Mouse (Mus musculus) splenic B cell, adult 2 months (primary cell): ENCODE measurements at regions not wholly inside any gene's neighbourhood (a gene's known extent, or its start where the extent isn't known, plus 50 kb on each side); places are given as distances from the start of the nearest gene placed in this dataset.

Source experiments
- DNase-seq: peaks from one replicate; pipeline ENCODE4 v3.0.0-alpha.2; 2011; ENCODE audit warnings: low read depth, low spot score
- H3K27me3 ChIP-seq: 2 replicates; pipeline ENCODE4 v1.6.1; 2012; ENCODE audit warnings: mild to moderate bottlenecking, low read length, moderate library complexity, mixed read lengths; ENCODE audit not compliant: control insufficient read depth, poor library complexity, insufficient read depth, severe bottlenecking
- H3K36me3 ChIP-seq: 2 replicates; pipeline ENCODE4 v1.6.1; 2012; ENCODE audit warnings: mild to moderate bottlenecking, low read length, moderate library complexity, mixed read lengths; ENCODE audit not compliant: control insufficient read depth, poor library complexity, insufficient read depth, severe bottlenecking

DNA sequence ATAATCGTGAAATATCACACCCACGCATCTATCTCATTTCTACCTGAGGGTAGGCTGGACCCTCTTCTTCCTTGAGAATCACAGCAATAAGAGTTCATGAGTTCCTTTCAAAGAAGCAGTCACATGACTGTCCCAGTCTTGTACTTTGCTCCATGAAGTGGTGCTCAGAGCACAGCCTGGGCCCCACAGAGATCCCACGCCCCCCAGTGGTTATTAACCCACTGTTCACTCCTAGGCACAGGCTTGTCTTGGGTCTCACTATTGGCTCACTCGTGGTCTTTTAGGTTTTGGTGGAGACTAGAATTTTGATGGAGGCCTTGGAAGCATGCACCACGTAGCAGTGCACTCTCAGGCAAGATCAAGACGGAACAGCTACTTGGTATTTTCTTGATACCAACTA, 57.4 kb upstream of the Shisa3 start:
- Histone ChIP-seq H3K36me3 (no peaks in the 10 kb centered on the region), H3K27me3 (no peaks in the 10 kb centered on the region)
- no peak for DNase-seq

DNA sequence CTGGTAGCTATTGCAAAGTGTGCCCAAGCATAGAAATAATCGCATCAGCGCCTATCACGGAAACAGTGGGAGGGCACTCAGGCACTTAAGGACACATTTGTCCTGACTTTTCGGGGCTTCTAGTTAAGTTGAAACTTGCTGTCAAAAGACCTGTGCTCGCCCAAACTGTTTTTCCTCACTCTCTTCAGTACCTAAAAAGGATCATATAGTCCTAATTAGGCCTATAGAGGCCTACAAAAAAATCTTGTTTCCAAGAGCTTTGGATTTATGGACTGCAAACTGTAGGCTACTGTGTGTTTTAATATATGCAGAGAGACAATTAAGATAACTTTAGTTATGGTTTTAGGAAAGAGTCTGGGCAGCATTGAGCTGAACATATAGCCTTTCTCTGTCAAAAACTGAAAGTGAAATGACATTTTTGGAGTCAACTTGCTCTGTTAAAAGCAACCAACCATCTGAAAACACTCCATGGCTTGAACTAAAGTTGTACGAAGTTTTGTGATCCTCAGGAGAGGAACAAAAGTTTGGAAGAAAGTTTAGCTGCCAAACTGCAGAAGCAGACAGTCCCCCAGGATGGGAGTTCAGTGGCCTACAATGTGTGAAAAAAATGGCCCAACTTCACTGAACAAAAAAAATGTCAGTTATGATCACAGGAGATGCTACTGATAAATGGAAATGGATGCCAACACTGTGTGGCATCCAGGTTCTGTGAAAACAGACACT, 55.9 kb upstream of the Shisa3 start:
- DNase-seq, result no peak
- Histone ChIP-seq H3K36me3 (no peaks in the 10 kb centered on the region), H3K27me3 (no peaks in the 10 kb centered on the region)

DNA sequence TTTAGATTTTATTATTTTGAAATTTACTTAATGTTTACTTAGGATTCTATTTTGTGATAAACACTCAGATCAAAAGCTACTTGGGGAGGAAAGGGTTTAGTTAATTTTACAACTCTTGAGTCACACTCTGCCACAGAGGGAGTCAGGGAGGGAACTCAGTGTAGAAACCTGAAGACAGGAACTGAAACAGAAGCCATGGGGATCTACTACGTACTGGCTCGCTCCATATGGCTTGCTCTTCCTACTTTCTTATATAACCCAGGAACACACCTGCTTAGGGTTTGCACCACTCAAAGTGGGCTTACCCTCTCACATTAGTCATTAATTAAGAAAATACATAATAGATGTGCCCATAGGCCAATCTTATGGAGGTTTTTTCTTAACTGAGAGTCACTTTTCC, 54.8 kb upstream of the Shisa3 start:
- no peak for DNase-seq
- Histone ChIP-seq H3K27me3 (no peaks in the 10 kb centered on the region), H3K36me3 (no peaks in the 10 kb centered on the region)
